Mouse (Mus musculus) c-Kit-negative CD71-positive TER-119-positive erythroid progenitor cells, embryonic 14.5 days (primary cell): Measurements from ENCODE around the gene Notch4.
"Not testable (repeated sequence)": the region's sequence is repeated elsewhere in the genome, so short reads cannot be mapped to it uniquely, and the experiment has no call there.

Experiments
- DNase-seq: peaks from one replicate; pipeline ENCODE4 v3.0.0-alpha.2; 2013; ENCODE audit warnings: low read depth, low spot score

Gene Notch4

DNA sequence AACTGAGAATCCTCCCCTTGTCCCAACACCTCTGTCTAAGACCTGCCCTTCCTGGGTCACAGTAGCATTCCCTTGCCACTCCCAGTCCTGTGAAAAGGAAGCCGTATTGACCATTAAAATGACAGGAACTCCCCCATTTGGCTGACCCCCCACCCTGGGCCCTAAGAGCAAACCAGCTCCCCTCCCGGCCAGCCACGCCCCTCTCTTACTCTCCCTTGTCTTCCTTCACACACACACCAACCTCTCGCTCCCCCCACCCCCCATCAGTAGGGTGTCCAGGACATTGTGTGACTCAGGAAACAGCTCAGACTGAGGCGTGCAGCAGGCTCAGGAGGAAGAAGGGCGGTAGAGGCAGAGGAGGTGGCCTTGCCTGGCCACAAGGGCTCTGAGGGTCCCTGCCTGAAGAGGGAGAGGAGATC is at the start of gene Notch4:
Gene Notch4, plus strand, starts transcription at position 266 of the 419 bp plus-strand sequence.
- no peak for DNase-seq

DNA sequence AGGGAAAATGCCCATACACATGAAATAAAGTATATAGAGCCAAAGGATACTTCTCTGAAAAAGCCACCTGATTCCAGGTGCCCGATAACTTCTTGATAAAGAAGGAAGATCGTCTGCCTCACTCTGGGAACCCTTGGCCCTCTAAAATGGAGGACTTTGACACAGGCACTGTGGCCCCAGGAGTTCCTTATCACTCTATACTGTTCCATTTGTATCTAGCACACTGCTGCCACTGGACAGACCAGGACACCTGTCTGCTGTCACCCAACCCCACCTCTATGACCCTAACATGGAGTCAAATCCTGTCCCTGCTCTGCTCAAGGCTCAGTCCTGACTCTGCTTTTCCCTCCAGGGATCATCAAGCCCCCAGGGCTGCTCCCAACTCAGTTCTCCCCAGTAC is 47.6 kb upstream of the Notch4 start:
- DNase-seq: no peak

DNA sequence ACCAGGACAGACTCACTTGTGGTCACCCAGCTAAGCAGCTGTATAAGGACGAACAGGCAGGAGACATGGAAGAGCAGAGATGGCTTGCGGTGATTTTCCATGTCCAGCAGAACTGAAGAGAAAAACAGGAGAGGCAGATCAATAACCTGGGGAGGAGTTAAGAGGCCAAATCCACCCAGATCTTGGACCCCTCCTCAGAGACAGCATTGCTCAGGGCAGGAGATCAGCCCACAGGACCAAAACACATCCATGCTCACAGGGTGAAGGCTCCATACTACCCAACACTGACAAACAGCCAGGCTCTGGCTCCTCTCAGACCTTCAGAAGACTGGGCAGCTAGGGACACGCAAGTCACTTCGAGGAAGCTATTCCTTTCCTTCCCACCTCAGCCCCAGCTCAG is 46.8 kb upstream of the Notch4 start, which contains the start of gene Btnl6:
Gene Btnl6, minus strand, starts transcription at position 101 of the 400 bp plus-strand sequence.
- DNase-seq: no peak

- DNase-seq: no peak
Measured at GRCm38 (mm10) chr17:34517795-34518194, 46.3 kb upstream of the Notch4 start.

- DNase-seq: not testable (repeated sequence)
Measured at GRCm38 (mm10) chr17:34518571-34518970, 45.5 kb upstream of the Notch4 start.

DNA sequence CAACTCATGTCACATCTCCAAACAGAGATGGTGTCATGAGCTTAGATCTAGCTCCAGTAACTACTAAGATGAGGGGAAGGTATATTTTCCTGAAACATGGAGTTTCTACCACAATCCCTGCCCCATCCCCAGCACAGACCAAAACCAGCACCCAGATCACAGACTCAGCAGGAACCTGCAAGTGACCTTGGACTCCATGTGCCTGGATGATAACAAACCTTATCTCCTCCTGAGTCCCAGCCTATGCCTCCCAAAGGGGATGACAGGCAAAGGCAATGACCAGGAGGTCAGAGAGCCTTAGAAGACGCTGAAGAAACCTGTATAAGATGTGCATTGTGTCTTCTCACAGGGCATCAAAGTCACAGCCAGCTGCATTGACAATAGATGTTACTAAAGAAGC is 45.1 kb upstream of the Notch4 start:
- no peak for DNase-seq

DNA sequence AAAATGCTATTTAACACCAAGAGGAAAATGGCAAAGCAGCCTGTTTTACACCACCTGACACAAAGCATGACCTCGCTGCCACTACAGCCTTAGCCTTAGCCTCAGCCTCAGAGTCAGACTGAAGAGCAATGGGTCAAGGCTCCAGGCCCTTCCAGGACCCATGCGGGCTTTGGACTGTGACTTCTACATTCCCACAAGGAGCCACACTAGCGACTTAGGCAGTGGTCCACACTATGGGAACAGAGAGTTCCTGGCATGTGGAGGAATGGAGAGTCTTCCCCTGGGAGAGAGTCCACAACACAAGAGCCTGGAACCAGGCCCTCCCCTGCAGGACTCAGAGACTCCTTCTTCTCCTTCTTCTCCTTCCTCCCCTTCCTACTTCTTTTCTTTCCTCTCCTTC is 31.4 kb upstream of the Notch4 start:
- DNase-seq: no peak

GRCm38 (mm10) chr17:34543567-34543966 is 20.5 kb upstream of the Notch4 start:
- DNase-seq: not testable (repeated sequence)

DNA sequence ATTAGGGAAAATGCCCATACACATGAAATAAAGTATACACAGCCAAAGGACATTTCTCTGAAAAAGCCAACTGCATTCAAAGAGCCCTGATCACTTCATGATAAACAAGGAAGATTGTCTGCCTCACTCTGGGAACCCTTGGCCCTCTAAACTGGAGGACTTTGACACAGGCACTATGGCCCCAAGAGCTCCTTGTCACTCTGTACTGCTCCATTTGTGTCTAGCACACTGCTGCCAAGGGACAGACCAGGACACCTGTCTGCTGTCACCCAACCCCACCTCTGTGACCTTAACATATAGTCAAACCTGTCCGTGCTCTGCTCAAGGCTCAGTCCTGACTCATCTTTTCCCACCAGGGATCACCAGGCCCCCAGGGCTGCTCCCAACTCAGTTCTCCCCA is 17.3 kb upstream of the Notch4 start:
- DNase-seq: no peak

GRCm38 (mm10) chr17:34547601-34548000 is 16.5 kb upstream of the Notch4 start:
- no peak for DNase-seq

- DNase-seq: no peak
Measured at GRCm38 (mm10) chr17:34549156-34549555, 14.9 kb upstream of the Notch4 start.

DNA sequence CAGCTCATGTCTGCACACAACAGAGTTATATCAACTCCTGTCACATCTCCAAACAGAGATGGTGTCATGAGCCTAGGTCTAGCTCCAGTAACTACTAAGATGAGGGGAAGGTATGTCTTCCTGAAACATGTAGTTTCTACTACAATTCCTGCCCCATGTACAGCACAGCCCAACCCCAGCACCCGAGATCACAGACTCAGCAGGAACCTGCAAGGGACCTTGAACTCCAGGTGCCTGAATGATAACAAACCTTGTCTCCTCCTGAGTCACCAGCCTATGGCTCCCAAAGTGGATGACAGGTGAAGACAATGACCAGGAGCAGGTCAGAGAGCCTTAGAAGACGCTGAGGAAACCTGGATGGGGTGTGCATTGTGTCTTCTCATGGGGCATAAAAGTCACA is 14.2 kb upstream of the Notch4 start:
- DNase-seq: no peak

DNA sequence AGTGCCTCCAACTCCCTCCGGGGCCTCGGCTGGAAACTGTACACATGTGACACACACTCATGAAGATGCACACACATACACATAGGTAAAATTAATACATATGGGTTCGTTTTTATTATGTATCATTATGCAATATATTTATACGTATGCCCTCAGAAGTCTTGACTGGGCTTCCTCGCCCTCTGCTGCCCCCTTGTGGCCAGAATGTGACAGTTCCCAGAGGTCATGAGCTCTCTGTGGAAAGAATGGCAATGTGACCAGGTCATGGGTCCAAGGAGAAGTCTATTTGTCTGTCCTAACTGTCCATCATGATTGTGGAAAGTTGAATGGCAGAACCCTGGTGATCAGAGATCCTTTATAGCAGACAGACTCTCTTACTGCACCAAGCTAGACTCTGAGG is 8.6 kb upstream of the Notch4 start:
- DNase-seq: peak; percentile 48

GRCm38 (mm10) chr17:34556406-34556805 is 7.7 kb upstream of the Notch4 start:
- DNase-seq: no peak

DNA sequence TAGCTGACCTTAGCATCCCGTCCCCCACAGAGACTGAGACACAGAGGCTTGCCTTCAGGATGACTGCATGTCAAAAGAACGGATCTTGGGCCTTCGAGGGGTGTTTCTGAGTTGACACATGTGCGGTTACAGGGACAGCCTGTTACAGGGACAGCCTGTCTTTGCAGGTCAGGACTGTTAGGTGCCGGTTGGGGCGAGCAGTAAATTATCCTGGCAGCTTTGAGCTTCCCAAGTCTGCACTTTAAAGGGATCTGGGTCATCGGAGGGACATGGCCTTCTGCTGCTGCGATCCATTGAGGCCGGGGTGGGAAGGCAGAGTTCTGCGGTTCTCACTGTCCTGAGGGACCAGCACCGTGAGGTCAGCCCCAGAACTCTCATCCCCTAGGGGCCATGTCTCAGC is 6.7 kb upstream of the Notch4 start:
- DNase-seq: no peak

- DNase-seq: no peak
Measured at GRCm38 (mm10) chr17:34559116-34559515, 5.0 kb upstream of the Notch4 start.

- no peak for DNase-seq
Measured at GRCm38 (mm10) chr17:34559895-34560294, 4.2 kb upstream of the Notch4 start.

DNA sequence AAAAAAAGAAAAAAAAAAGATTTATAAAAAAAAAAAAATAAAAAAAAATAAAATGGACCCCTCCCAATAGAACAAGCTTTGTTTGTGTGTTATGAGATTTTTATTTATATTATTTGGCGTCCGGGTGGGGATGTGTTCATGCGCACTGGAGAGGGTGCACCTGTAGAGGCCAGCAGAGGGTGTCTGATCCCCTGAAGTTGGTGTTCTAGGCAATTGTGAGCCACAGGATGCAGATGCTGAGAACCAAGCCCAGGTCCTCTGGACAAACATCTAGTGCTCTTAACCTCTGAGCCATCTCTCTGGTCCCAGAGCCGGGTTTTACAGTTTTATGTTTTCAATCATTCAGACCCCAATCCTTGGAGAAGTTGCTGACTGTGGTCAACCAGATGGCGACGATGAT is 3.6 kb upstream of the Notch4 start:
- no peak for DNase-seq

DNA sequence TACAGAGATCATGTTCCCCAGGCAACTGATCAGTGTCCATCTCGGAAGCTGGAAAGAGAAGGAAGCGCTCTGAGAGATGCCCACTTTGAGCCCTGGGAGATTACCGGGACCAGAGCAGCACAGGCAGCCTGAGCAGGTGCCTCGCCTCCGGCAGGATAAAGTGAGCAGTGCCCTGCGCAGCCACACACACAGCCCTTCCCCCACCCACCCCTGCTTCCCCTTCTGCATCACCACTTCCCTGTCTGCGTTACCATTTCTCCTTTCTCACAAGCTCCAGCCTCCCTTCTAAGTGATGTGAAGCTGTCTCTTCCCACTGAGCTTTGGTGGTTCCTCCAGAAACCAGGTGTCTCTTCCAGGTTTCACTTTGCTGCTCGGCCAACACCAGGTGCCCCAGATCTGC is 2.9 kb upstream of the Notch4 start:
- no peak for DNase-seq

DNA sequence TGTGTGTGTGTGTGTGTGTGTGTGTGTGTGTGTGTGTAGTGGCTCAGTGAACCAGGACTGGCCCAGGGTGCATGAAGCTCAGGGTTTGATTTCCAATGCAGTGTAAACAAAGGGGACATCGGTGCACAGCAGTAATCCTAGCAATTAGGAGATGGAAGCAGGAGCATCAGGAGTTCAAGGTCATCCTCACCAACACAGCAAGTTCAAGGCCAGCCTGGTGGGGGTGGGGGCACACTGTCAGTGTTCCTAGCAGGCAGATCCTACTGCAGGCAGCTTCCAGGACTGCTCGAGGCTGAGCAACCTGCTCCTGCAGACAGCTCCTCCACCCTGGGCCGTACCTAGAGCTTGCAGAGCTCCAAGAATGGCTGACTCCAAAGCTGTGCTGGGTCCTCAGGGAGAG is 1.5 kb upstream of the Notch4 start:
- DNase-seq: no peak

- no peak for DNase-seq
Measured at GRCm38 (mm10) chr17:34563354-34563753, 714 bp upstream of the Notch4 start.

DNA sequence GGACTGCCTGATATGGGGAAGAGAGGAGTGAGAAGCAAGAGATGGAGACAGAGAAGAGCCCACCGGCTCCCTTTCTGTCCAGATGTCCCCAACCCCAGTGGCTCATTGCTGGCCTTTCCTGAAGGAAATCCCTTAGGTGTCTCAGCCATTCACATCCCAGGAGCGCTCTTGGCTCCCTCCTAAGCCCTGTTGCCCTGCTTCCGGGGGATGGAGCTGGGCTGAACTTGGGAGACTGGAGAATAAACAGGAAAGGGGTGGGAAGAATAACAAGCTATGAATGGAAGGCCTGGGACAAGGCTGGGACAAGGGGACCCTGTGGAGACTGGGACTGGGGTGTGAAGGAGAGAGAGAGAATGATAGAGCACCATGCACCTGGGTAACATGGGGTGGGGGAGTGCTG is 728 bp downstream of the Notch4 start:
- no peak for DNase-seq

GRCm38 (mm10) chr17:34567311-34567710 is 3.2 kb downstream of the Notch4 start:
- DNase-seq: no peak

DNA sequence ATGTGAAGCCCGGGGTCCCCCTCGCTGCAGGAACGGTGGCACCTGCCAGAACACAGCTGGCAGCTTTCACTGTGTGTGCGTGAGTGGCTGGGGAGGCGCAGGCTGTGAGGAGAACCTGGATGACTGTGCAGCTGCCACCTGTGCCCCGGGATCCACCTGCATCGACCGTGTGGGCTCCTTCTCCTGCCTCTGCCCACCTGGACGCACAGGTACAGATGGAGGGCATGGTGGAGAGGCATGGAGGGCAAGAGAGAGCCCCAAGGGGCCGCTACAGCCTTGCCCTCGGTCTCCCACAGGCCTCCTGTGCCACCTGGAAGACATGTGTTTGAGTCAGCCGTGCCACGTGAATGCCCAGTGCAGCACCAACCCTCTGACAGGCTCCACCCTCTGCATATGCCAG is 4.4 kb downstream of the Notch4 start:
- no peak for DNase-seq

DNA sequence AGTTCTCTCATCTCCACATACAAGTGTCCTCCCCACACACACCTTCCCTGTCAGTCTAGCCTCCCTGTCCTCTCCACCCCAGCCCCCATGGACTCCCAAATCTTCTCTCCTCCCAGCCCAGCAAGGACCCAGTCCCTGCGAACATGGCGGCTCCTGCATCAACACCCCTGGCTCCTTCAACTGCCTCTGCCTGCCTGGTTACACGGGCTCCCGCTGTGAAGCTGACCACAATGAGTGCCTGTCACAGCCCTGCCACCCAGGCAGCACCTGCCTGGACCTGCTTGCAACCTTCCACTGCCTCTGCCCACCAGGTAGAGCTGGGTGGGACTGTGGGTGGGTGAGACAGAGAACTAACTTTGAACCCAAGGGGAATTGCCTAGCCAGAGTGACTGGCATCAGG is 5.9 kb downstream of the Notch4 start:
- DNase-seq: no peak
